Mouse (Mus musculus): ENCODE measurements around the gene Mettl1. TPM values are rescaled to one million over a fixed set of nuclear protein-coding genes. Genes with fewer than 3 reads are reported as not detected.

Gene Mettl1
- polyA plus RNA-seq, 1 experiment from 2014 or later = 36.3 TPM

DNA sequence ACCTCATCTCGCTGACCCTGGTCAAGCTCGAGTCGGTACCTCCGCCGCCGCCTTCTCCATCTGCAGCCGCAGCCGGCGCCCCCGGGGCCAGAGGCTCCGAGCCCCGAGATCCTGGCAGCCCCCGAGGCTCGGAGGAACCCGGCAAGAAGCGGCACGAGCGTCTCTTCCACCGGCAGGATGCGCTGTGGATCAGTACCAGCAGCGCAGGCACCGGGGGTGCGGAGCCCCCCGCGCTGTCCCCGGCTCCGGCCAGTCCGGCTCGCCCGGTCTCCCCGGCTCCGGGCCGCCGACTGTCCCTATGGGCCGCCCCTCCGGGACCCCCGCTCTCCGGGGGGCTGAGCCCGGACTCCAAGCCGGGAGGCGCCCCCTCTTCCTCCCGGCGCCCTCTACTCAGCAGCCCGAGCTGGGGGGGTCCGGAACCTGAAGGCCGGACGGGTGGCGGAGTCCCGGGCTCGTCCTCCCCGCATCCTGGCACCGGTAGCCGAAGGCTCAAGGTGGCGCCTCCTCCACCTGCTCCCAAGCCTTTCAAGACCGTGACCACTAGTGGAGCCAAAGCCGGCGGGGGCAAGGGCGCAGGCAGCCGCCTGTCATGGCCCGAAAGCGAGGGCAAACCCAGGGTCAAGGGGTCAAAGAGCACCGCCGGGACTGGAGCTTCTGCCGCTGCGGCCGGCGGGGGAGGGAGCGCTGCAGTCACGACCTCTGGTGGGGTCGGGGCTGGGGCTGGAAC lies 38.6 kb downstream of the Mettl1 start:
- no peaks in the 10 kb centered on the region for H3K9me3 ChIP-seq
- H3K27me3 ChIP-seq (replicated peaks) = peaks cover 100% of the 10 kb centered on the region
- no peak for ATAC-seq (ENCODE audit: extremely low read depth, insufficient number of reproducible peaks, low FRiP score, low TSS enrichment)
- 4% methylated on average over 65 of the region's 70 CpGs for WGBS
- H3K27ac ChIP-seq (replicated peaks) = no peak overlapping the region
- H3K4me2 ChIP-seq = peak overlapping the region; percentile 76
- peak overlapping the region; percentile 53 for H3K4me3 ChIP-seq
- no peaks in the 10 kb centered on the region for H3K36me3 ChIP-seq
- peaks cover 40% of the 10 kb centered on the region for H3K4me1 ChIP-seq
- H3K9ac ChIP-seq = peak overlapping the region; percentile 69

DNA sequence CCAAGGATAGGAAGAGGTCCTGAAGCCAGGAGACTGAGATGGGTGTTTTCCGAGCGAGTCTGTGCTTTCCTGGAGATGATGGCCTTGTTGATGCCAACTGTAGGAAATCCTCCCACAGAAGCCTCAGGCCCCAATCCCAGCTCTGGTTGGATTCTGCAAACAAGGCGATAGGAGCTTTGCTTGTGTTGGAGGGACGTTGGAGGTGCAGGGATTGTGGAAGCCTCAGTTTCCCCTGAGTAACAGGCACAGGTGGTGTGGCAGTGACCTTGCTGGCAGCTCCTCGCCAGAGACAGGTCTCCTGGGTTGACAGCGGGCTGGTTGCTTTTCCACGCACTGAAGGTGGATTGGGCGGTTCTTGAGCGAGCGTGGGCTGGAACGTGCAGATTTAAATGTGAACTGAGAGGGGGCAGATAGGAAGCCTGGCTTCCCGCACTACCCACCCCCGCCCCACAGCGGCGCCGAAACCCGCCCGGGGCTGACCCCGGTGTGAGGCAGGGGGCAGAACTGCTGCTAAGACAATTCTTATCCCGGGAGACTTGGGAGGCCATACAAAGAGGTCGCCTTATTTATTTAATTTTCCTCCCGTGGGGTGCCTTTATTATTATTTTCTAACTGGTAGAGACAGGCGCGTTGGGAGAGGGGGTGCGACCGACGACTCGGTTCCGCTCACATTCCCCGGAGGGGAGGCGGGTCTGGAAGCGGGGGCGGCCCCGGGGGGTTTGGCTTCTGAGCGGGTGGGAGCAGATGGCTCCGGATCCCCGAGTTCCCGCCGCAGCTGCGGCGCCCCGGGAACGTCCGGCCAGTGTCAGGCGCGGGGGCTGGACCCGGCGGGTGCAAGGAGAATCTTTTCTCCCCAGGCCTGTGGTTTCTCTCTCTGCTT lies 39.9 kb downstream of the Mettl1 start:
- H3K4me1 ChIP-seq = peaks cover 40% of the 10 kb centered on the region
- ATAC-seq (ENCODE audit: extremely low read depth, insufficient number of reproducible peaks, low FRiP score, low TSS enrichment) = no peak
- peak overlapping the region; percentile 15; the same call in 1 of the 2 replicates for H3K9ac ChIP-seq
- no peaks in the 10 kb centered on the region for H3K9me3 ChIP-seq
- peaks cover 96% of the 10 kb centered on the region for H3K27me3 ChIP-seq (replicated peaks)
- H3K4me3 ChIP-seq = peak overlapping the region; percentile 39
- H3K27ac ChIP-seq (replicated peaks) = no peak overlapping the region
- peak overlapping the region; percentile 61 for H3K4me2 ChIP-seq
- no peaks in the 10 kb centered on the region for H3K36me3 ChIP-seq
- WGBS = 2% methylated on average over 48 of the region's 48 CpGs

DNA sequence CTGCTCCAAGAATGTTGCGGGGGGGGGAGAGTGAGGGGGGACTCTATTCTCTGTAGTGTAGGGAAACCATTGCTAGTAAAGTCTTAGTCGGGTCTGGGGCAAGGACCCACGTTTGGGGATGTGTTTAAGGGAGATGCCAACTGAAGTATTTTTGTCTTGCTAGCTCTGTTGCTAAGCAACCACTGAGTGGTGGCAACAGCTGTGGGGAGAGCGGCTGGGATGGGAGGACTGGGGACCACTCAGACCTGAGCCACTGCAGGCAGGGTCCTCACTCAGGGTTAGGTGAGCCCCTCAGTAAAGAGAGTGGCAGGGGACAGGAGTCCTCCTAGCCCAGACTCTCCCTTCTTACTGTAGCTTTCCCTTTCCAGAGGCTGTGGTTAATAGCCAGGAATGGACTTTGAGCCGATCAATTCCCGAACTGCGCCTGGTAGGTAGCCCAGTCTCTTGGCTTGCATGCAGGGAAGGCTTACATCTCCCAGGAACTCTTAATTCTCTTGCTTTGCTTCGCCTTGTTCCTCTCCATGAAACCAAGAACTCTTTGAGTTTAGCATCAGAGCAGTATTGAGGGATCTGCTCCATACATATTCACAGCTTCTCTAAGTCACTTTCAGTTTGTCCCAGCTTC lies 40.9 kb downstream of the Mettl1 start:
- Histone ChIP-seq H3K4me3 (no peak overlapping the region), H3K9me3 (no peaks in the 10 kb centered on the region), H3K36me3 (no peaks in the 10 kb centered on the region), H3K9ac (no peak overlapping the region), H3K4me1 (peaks cover 40% of the 10 kb centered on the region), H3K4me2 (peak overlapping the region; percentile 61), H3K27me3 (replicated peaks) (peaks cover 96% of the 10 kb centered on the region), H3K27ac (replicated peaks) (no peak overlapping the region)
- no peak for ATAC-seq (ENCODE audit: extremely low read depth, insufficient number of reproducible peaks, low FRiP score, low TSS enrichment)
- 31% methylated on average over 8 of the region's 8 CpGs for WGBS

DNA sequence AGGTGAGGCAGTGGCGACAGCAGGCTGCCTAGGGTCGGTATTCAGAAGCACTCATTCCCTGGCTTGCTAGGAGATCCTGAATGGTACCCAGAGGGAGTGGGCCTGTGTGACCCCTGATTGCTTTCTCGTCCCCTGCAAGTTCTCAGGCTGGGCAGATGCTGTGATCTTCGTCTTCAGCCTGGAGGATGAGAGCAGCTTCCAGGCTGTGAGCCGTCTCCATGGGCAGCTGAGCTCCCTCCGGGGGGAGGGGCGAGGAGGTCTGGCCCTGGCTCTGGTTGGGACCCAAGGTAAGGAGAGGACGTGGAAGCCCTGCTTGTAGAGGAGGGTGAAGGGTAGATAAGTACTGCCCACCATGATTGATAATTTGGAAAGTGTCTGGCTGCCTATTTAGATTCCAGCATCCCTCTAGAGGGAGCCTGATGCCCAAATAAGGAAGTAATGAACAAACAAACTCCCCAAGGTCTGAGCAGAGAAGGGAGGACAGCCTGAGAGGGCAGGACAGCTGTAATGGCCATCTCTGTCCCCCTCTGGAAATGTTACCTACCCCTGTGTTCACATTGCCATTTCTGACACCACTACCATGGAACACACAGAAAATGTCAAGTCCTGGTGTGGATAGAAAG lies 42.2 kb downstream of the Mettl1 start:
- Histone ChIP-seq H3K9me3 (no peaks in the 10 kb centered on the region), H3K4me2 (no peak overlapping the region), H3K9ac (no peak overlapping the region), H3K4me1 (peaks cover 37% of the 10 kb centered on the region), H3K27ac (replicated peaks) (no peak overlapping the region), H3K4me3 (no peak overlapping the region), H3K36me3 (no peaks in the 10 kb centered on the region), H3K27me3 (replicated peaks) (peaks cover 96% of the 10 kb centered on the region)
- 24% methylated on average over 8 of the region's 8 CpGs for WGBS
- ATAC-seq (ENCODE audit: extremely low read depth, insufficient number of reproducible peaks, low FRiP score, low TSS enrichment) = no peak

DNA sequence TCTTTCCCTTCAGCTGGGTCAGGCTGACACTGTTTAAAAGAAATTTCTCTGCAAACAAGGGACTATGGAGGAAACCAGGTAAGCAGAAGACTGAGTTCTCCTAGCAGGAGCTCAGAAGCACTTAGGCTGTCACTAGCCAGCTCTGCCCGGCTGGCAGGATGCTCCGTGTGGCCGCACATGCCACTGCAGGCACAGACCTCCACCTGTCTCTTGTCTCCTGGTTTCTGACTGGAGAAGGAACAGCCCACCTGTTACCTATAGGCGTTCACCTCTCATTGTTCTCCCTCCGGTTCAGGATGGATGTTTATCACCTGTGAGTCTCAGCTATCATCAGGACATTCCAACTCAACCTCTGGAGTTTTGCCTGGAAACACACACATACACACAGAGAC lies 42.7 kb downstream of the Mettl1 start:
- no peaks in the 10 kb centered on the region for H3K36me3 ChIP-seq
- no peak overlapping the region for H3K4me2 ChIP-seq
- no peak overlapping the region for H3K9ac ChIP-seq
- peaks cover 96% of the 10 kb centered on the region for H3K27me3 ChIP-seq (replicated peaks)
- ATAC-seq (ENCODE audit: extremely low read depth, insufficient number of reproducible peaks, low FRiP score, low TSS enrichment) = no peak
- H3K27ac ChIP-seq (replicated peaks) = no peak overlapping the region
- WGBS = 36% methylated on average over 5 of the region's 5 CpGs
- no peaks in the 10 kb centered on the region for H3K9me3 ChIP-seq
- H3K4me3 ChIP-seq = no peak overlapping the region
- H3K4me1 ChIP-seq = peaks cover 32% of the 10 kb centered on the region

DNA sequence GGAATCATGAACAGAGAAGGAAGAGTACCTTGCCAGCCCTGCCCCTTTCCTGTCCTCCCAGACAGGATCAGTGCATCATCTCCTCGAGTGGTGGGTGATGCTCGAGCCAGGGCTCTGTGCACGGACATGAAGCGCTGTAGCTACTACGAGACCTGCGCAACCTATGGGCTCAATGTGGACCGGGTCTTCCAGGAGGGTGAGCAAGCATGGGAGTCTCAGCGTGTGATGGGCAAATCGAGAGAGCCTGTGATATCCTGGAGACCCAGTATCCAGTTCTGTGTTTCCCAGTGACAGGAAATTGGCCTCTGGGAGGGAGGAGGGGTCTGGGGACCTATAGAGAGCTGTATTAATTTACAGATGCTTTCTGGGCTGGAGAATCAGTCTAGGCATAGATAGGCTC lies 43.8 kb downstream of the Mettl1 start:
- 77% methylated on average over 9 of the region's 9 CpGs for WGBS
- H3K9ac ChIP-seq = no peak overlapping the region
- no peak for ATAC-seq (ENCODE audit: extremely low read depth, insufficient number of reproducible peaks, low FRiP score, low TSS enrichment)

DNA sequence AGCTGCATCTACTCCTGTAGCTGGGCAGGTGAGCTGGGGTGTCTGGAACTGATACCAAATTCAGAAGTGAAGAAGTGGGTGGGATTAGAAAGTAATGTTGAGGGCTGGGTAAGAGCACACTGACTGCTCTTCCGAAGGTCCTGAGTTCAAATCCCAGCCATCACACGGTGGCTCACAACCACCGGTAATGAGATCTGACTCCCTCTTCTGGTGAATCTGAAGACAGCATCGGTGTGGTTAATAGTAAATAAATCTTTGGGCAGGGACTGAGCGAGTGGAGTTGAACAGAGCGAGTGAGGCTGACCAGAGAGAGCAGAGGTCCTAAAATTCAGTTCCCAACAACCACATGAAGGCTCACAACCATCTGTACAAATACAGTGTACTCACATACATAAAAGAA lies 44.4 kb downstream of the Mettl1 start:
- no peak overlapping the region for H3K4me2 ChIP-seq

More for the DNA sequence above, 43.8 kb downstream of the Mettl1 start:
- Histone ChIP-seq H3K36me3 (no peaks in the 10 kb centered on the region), H3K9me3 (no peaks in the 10 kb centered on the region), H3K4me3 (no peak overlapping the region), H3K27me3 (replicated peaks) (peaks cover 96% of the 10 kb centered on the region), H3K4me2 (no peak overlapping the region), H3K27ac (replicated peaks) (no peak overlapping the region), H3K4me1 (peaks cover 20% of the 10 kb centered on the region)

DNA sequence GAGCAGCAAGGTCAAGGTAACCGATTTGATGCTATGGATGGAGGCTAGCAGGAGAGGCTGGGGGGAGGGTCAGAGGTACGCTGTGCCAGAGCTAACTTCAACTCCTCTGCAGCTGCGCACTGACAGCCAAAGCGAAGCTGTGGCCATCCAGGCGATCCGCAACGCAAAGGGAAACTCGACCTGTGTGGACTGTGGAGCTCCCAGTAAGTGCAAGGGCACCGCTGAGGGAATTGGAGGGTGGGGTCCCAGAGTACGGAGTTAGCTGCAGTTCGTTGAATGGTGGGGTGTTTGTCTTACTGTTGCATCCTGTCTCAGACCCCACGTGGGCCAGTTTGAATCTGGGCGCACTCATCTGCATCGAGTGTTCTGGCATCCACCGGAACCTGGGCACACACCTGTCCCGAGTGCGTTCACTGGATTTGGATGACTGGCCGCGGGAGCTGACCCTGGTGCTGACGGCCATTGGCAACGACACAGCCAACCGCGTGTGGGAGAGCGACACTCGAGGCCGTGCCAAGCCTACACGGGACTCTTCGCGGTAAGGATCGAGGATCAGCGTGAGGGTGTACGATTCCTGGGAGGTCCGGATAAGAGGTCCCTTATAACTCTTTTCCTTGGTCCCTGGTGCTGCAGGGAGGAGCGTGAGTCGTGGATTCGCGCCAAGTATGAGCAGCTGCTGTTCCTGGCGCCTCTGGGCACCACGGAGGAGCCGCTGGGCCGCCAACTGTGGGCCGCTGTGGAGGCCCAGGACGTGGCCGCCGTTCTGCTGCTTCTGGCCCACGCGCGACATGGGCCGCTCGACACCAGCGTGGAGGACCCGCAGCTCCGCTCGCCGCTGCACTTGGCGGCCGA lies 49.6 kb downstream of the Mettl1 start:
- H3K9ac ChIP-seq = no peak overlapping the region
- H3K4me1 ChIP-seq = peaks cover 29% of the 10 kb centered on the region
- H3K4me3 ChIP-seq = peak overlapping the region; percentile 31
- WGBS = 8% methylated on average over 57 of the region's 57 CpGs
- peaks cover 78% of the 10 kb centered on the region for H3K27me3 ChIP-seq (replicated peaks)
- ATAC-seq (ENCODE audit: extremely low read depth, insufficient number of reproducible peaks, low FRiP score, low TSS enrichment) = no peak
- no peaks in the 10 kb centered on the region for H3K9me3 ChIP-seq
- peaks cover 5% of the 10 kb centered on the region; the same call in 1 of the 2 replicates for H3K36me3 ChIP-seq
- peak overlapping the region; percentile 43 for H3K4me2 ChIP-seq
- H3K27ac ChIP-seq (replicated peaks) = no peak overlapping the region

More for the DNA sequence above, 44.4 kb downstream of the Mettl1 start:
- WGBS = 65% methylated on average over 6 of the region's 6 CpGs
- no peaks in the 10 kb centered on the region for H3K9me3 ChIP-seq
- no peak overlapping the region for H3K4me3 ChIP-seq
- no peaks in the 10 kb centered on the region for H3K36me3 ChIP-seq
- H3K27me3 ChIP-seq (replicated peaks) = peaks cover 96% of the 10 kb centered on the region
- peaks cover 17% of the 10 kb centered on the region for H3K4me1 ChIP-seq
- ATAC-seq (ENCODE audit: extremely low read depth, insufficient number of reproducible peaks, low FRiP score, low TSS enrichment) = no peak
- H3K9ac ChIP-seq = no peak overlapping the region
- H3K27ac ChIP-seq (replicated peaks) = no peak overlapping the region

DNA sequence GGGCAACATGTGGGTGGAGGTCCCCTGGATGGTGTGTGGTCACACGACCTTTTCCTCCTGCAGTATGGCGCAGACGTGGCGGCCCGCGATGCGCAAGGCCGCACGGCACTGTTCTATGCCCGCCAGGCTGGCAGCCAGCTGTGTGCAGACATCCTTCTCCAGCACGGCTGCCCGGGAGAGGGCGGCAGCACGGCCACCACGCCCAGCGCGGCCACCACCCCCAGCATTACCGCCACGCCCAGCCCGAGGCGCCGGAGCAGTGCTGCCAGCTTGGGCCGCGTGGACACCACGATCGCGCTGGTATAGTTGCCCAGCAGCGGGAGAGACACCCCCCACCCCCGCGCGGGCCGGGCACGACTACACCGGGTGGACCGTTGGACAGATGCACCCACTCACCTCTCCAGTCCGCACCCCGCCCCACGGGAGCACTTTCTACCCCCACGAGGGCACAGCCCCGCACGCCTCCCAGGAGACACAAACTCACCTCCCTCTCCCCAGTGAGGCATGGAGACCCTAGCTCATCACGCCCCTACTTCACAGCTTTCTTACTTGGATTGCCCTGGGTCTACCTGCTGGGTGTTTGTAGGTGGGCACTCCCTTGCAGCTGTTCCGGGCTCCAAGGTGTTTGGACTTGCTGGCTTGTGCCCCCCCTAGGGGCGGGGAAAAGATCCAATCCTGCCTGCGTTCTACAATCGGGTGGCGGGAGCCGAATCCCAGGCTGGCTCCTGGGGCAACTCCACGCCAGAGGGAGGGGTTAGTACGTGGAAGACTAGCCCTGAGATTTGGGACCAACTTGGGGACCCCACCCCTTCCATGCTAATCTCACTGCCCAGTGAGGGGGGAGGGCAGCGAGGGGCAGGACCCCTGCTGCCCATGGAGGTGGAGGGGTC lies 50.5 kb downstream of the Mettl1 start:
- Histone ChIP-seq H3K27ac (replicated peaks) (no peak overlapping the region), H3K9ac (no peak overlapping the region), H3K9me3 (no peaks in the 10 kb centered on the region), H3K27me3 (replicated peaks) (peaks cover 73% of the 10 kb centered on the region), H3K36me3 (peaks cover 15% of the 10 kb centered on the region), H3K4me2 (peak overlapping the region; percentile 43), H3K4me1 (peaks cover 29% of the 10 kb centered on the region), H3K4me3 (peak overlapping the region; percentile 31)
- WGBS = 13% methylated on average over 51 of the region's 51 CpGs
- ATAC-seq (ENCODE audit: extremely low read depth, insufficient number of reproducible peaks, low FRiP score, low TSS enrichment) = no peak

DNA sequence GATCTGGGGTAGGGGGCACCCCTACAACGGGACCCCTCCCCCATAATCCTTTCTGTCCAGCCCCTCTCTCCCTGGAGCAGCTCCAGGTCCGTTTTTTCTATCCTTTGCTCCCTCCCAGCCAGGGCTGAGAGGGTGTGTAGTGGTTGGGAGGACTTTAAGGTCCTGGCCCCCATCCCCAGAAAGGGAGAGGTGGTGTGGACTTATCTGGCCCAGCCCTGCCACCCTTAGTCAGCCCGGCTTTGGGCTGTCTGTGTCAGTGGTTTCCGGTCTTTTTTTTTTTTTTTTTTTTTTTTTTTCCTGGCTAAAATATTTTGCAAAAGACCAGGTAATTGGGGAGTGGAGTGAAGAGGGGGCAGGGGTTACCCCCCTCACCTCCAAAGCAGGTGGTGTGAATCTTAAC lies 51.5 kb downstream of the Mettl1 start:
- H3K27me3 ChIP-seq (replicated peaks) = peaks cover 63% of the 10 kb centered on the region
- no peak overlapping the region for H3K4me3 ChIP-seq
- no peak for ATAC-seq (ENCODE audit: extremely low read depth, insufficient number of reproducible peaks, low FRiP score, low TSS enrichment)
- H3K9ac ChIP-seq = no peak overlapping the region
- 41% methylated on average over 4 of the region's 4 CpGs for WGBS
- H3K4me2 ChIP-seq = no peak overlapping the region
- peaks cover 29% of the 10 kb centered on the region for H3K4me1 ChIP-seq
- peaks cover 25% of the 10 kb centered on the region for H3K36me3 ChIP-seq
- H3K9me3 ChIP-seq = no peaks in the 10 kb centered on the region
- no peak overlapping the region for H3K27ac ChIP-seq (replicated peaks)
